Mouse (Mus musculus): ENCODE results near the gene Hap1. TPM values are rescaled to one million over a fixed set of nuclear protein-coding genes. Genes with fewer than 3 reads are reported as not detected.

Hap1 gene
- polyA plus RNA-seq, 1 experiment from 2014 or later: 5.1 TPM

DNA sequence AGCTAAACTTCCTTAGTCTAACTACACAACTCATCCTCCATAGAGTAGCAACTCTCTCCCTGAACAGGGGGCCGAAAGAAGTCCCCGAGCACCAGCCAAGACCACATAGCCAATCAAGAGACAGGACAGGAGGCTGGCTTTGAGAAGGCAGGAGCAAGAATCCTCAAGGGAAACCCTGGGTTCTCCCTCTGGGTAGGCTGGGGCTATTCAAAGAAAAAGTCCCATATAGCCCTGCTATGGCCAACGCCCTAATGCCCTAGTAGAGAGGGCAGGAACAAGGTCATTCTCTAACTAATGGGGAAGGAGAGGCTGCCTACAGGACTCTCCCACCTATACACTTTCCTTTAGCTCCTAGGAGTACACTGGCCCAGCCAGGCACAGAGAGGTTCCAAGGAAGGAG lies 29.1 kb upstream of the Hap1 start:
- H3K4me1 ChIP-seq: peaks cover 46% of the 10 kb centered on the region
- H3K4me3 ChIP-seq: no peak overlapping the region
- H3K27ac ChIP-seq: peak overlapping the region; percentile 13; the same call in 1 of the 2 replicates
- H3K27me3 ChIP-seq (ENCODE audit: insufficient read depth, poor library complexity, severe bottlenecking): no peaks in the 10 kb centered on the region
- no peak for DNase-seq (ENCODE audit: low spot score)
- WGBS: 85% methylated on average over 3 of the region's 3 CpGs
- H3K9me3 ChIP-seq: no peaks in the 10 kb centered on the region
- peaks cover 66% of the 10 kb centered on the region for H3K36me3 ChIP-seq

DNA sequence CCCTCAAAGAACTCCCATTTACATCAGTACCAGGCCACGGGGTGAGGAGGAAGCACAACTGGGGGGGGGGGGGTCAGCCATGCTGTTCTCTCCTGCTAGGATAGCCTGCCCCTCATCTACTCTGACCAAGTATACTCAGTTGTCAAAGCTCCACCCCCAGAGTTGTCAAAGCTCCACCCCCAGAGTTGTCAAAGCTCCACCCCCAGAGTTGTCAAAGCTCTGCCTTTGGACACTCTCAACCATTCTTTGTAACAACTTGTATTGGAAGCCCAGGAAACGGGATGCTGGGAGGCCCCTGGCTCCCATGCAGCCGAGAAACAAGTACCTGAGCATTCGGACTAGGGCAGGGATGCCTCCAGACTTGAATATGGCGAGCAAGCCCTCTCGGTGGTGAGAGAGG lies 26.8 kb upstream of the Hap1 start:
- H3K36me3 ChIP-seq: peaks cover 88% of the 10 kb centered on the region
- H3K27ac ChIP-seq: no peak overlapping the region
- 76% methylated on average over 6 of the region's 6 CpGs for WGBS

GRCm38 (mm10) chr11:100379311-100379710 lies 23.4 kb upstream of the Hap1 start:
- no peak overlapping the region for H3K4me3 ChIP-seq
- peaks cover 7% of the 10 kb centered on the region; the same call in 1 of the 2 replicates for H3K4me1 ChIP-seq
- WGBS: 86% methylated on average over 4 of the region's 4 CpGs
- no peaks in the 10 kb centered on the region for H3K9me3 ChIP-seq
- peaks cover 95% of the 10 kb centered on the region for H3K36me3 ChIP-seq
- H3K27ac ChIP-seq: no peak overlapping the region
- H3K27me3 ChIP-seq (ENCODE audit: insufficient read depth, poor library complexity, severe bottlenecking): no peaks in the 10 kb centered on the region
- no peak for DNase-seq (ENCODE audit: low spot score)

More for the DNA sequence above, 26.8 kb upstream of the Hap1 start:
- no peak overlapping the region for H3K4me3 ChIP-seq
- no peaks in the 10 kb centered on the region for H3K27me3 ChIP-seq (ENCODE audit: insufficient read depth, poor library complexity, severe bottlenecking)
- peaks cover 23% of the 10 kb centered on the region for H3K4me1 ChIP-seq
- DNase-seq (ENCODE audit: low spot score): no peak
- no peaks in the 10 kb centered on the region for H3K9me3 ChIP-seq

GRCm38 (mm10) chr11:100378446-100378845 lies 22.5 kb upstream of the Hap1 start:
- Histone ChIP-seq H3K4me1 (peaks cover 9% of the 10 kb centered on the region; the same call in 1 of the 2 replicates), H3K27ac (no peak overlapping the region), H3K36me3 (peaks cover 94% of the 10 kb centered on the region), H3K27me3 (ENCODE audit: insufficient read depth, poor library complexity, severe bottlenecking) (no peaks in the 10 kb centered on the region), H3K9me3 (no peaks in the 10 kb centered on the region), H3K4me3 (no peak overlapping the region)
- DNase-seq (ENCODE audit: low spot score): no peak
- 89% methylated on average over 5 of the region's 5 CpGs for WGBS

- Histone ChIP-seq H3K27me3 (ENCODE audit: insufficient read depth, poor library complexity, severe bottlenecking) (no peaks in the 10 kb centered on the region), H3K4me3 (no peak overlapping the region), H3K9me3 (no peaks in the 10 kb centered on the region), H3K4me1 (peaks cover 9% of the 10 kb centered on the region; the same call in 1 of the 2 replicates), H3K27ac (no peak overlapping the region), H3K36me3 (peaks cover 94% of the 10 kb centered on the region)
- 93% methylated on average over 14 of the region's 14 CpGs for WGBS
- no peak for DNase-seq (ENCODE audit: low spot score)
Measured at GRCm38 (mm10) chr11:100377989-100378388, 22.1 kb upstream of the Hap1 start.

DNA sequence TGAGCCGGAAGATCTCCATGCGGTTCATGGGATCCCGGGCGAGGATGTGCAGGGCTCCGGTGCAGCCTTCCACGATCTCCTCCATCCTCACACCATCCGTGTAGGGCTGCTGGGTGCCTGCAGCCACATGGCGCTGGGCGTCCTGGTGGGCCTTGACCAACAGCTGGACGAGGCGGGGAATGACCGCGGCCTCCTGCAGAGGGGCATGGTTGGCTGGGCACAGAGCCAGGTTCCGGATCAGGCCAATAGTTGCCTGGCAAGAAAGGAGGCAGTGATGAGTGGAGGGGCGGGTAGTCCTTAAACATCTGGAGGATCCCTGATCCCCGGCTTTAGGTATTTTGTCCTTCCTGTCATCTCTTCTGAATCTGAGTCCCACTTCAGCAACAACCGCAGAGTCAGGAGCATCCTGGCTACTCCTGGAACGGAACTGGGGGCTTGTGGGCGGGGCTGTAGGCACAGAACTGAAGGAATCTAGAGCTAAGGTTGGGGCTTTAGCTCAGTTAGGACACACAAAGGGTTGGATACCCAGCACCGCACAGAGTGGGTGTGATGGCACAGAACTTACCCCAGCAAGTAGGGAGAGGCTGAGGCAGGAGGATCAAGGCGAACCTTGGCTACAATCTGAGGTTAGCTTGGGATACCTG lies 20.9 kb upstream of the Hap1 start:
- 89% methylated on average over 21 of the region's 21 CpGs for WGBS
- Histone ChIP-seq H3K4me3 (no peak overlapping the region), H3K9me3 (no peaks in the 10 kb centered on the region), H3K27ac (no peak overlapping the region), H3K36me3 (peaks cover 94% of the 10 kb centered on the region), H3K4me1 (peaks cover 9% of the 10 kb centered on the region; the same call in 1 of the 2 replicates), H3K27me3 (ENCODE audit: insufficient read depth, poor library complexity, severe bottlenecking) (no peaks in the 10 kb centered on the region)
- no peak for DNase-seq (ENCODE audit: low spot score)

- DNase-seq (ENCODE audit: low spot score): no peak
- H3K27me3 ChIP-seq (ENCODE audit: insufficient read depth, poor library complexity, severe bottlenecking): no peaks in the 10 kb centered on the region
- H3K9me3 ChIP-seq: no peaks in the 10 kb centered on the region
- H3K27ac ChIP-seq: no peak overlapping the region
- WGBS: 68% methylated on average over 4 of the region's 4 CpGs
- peaks cover 95% of the 10 kb centered on the region for H3K36me3 ChIP-seq
- H3K4me1 ChIP-seq: peaks cover 9% of the 10 kb centered on the region; the same call in 1 of the 2 replicates
- no peak overlapping the region for H3K4me3 ChIP-seq
Measured at GRCm38 (mm10) chr11:100376005-100376404, 20.1 kb upstream of the Hap1 start.

GRCm38 (mm10) chr11:100375127-100375526 lies 19.2 kb upstream of the Hap1 start:
- no peaks in the 10 kb centered on the region for H3K9me3 ChIP-seq
- H3K27ac ChIP-seq: no peak overlapping the region
- H3K27me3 ChIP-seq (ENCODE audit: insufficient read depth, poor library complexity, severe bottlenecking): no peaks in the 10 kb centered on the region
- H3K36me3 ChIP-seq: peaks cover 95% of the 10 kb centered on the region
- 81% methylated on average over 9 of the region's 9 CpGs for WGBS
- H3K4me1 ChIP-seq: peaks cover 9% of the 10 kb centered on the region; the same call in 1 of the 2 replicates
- no peak for DNase-seq (ENCODE audit: low spot score)
- H3K4me3 ChIP-seq: no peak overlapping the region

- no peaks in the 10 kb centered on the region for H3K9me3 ChIP-seq
- WGBS: 83% methylated on average over 7 of the region's 8 CpGs
- no peak overlapping the region for H3K4me3 ChIP-seq
- no peaks in the 10 kb centered on the region for H3K27me3 ChIP-seq (ENCODE audit: insufficient read depth, poor library complexity, severe bottlenecking)
- H3K36me3 ChIP-seq: peaks cover 76% of the 10 kb centered on the region
- H3K4me1 ChIP-seq: peaks cover 19% of the 10 kb centered on the region; the same call in 1 of the 2 replicates
- H3K27ac ChIP-seq: no peak overlapping the region
- DNase-seq (ENCODE audit: low spot score): no peak
Measured at GRCm38 (mm10) chr11:100371981-100372558, 16.1 kb upstream of the Hap1 start.

GRCm38 (mm10) chr11:100369822-100370221 lies 13.9 kb upstream of the Hap1 start:
- Histone ChIP-seq H3K9me3 (no peaks in the 10 kb centered on the region), H3K27ac (no peak overlapping the region), H3K4me1 (peaks cover 13% of the 10 kb centered on the region; the same call in 1 of the 2 replicates), H3K27me3 (ENCODE audit: insufficient read depth, poor library complexity, severe bottlenecking) (no peaks in the 10 kb centered on the region), H3K36me3 (peaks cover 53% of the 10 kb centered on the region), H3K4me3 (no peak overlapping the region)
- 58% methylated on average over 8 of the region's 8 CpGs for WGBS
- DNase-seq (ENCODE audit: low spot score): no peak

DNA sequence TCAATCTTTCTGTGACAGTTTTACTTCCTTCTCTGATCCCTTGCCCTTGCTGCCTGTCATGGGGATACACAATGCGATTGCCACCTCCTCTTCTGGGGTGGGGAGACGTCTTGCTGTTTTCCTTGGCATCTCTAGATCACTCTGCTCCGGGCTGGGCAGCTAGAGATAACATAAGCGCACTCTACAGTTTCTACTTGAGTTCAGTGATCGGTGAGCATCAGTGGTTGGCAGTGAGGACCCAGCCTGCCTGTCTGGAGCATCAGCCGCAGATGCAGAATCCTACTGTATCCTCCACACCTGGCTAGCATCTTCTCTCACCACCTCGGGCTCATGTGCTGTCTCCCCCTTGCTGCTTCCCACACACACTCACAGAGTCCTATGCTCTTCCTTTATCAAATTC lies 13.2 kb upstream of the Hap1 start:
- WGBS: 62% methylated on average over 7 of the region's 7 CpGs
- H3K9me3 ChIP-seq: no peaks in the 10 kb centered on the region
- H3K4me3 ChIP-seq: no peak overlapping the region
- no peak for DNase-seq (ENCODE audit: low spot score)
- peaks cover 11% of the 10 kb centered on the region; the same call in 1 of the 2 replicates for H3K4me1 ChIP-seq
- no peak overlapping the region for H3K27ac ChIP-seq
- peaks cover 6% of the 10 kb centered on the region; the same call in 1 of the 2 replicates for H3K27me3 ChIP-seq (ENCODE audit: insufficient read depth, poor library complexity, severe bottlenecking)
- peaks cover 49% of the 10 kb centered on the region for H3K36me3 ChIP-seq

- WGBS: 15% methylated on average over 12 of the region's 12 CpGs
- Histone ChIP-seq H3K27me3 (ENCODE audit: insufficient read depth, poor library complexity, severe bottlenecking) (peaks cover 40% of the 10 kb centered on the region), H3K4me1 (peaks cover 8% of the 10 kb centered on the region; the same call in 1 of the 2 replicates), H3K9me3 (no peaks in the 10 kb centered on the region), H3K36me3 (0 out of 2 replicates have a peak, but pooled peaks cover 2% of the 10 kb centered on the region), H3K27ac (no peak overlapping the region), H3K4me3 (no peak overlapping the region)
- DNase-seq (ENCODE audit: low spot score): no peak
Measured at GRCm38 (mm10) chr11:100362979-100363562, 7.1 kb upstream of the Hap1 start.
